Mouse (Mus musculus) thymus, postnatal 36 days (tissue): Measurements from ENCODE around the gene AC134908.4.
"Not testable (repeated sequence)": the region's sequence is repeated elsewhere in the genome, so short reads cannot be mapped to it uniquely, and the experiment has no call there.

Source experiments
- DNase-seq, 2 experiments: peaks; one replicate each; pipeline ENCODE4 v3.0.0; 2022; ENCODE audit warnings: mixed read lengths in 2 of 2

The AC134908.4 gene

DNA sequence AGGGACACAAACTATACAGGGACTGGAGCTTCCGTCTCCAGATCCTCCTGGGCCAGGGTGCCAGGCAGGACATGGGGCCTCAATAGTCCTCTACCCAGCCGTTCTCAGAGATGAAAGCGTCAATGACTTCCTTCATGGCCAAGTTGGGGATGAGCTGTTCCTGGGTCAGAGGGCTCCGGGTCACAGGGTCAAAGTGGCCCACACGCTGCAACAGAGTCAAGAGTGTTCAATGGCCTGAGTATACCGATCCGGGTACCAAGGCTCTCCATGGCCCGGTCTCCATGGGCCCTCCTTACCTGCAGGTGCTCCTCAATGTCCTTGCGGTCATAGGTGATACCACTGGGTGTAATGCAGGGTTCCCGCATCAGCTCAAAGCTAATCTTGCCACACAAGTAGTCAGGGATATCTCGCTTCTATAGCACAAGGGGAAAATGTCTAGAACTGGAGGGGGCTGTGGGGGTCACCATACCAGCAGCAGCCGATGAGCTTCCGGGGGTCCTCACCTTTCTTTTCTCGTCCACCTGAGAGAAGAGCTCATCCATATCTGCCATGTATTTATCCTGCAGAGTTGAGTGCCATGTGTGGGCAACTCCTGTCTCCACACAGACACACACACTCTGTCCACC lies 35.5 kb upstream of the AC134908.4 start:
- peak in 1 of 2 experiments; percentile 16 for DNase-seq

DNA sequence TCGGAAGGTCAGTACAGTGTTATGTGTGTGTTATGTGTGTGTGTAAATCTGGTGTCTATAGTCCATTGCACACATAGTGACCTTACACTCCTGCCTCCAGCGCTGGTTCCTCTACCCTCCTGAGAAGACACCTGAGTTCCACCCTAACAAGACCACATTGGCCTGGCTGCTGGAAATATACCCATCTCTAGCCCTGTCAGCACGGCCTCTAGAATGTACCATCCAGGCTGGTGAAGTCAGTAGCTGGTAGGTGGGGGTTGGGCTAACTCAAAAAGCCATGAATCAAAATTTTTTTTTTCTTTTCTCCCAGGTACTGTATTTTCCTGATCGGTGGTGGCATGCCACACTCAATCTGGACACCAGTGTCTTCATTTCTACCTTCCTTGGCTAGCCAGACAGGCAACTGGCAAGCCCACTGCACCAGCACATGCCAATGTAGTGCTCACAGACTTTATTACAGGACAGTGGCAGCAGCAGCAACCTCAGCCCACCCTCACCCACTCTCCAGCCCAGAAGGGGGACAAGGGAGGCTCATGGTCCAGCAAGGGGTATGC lies 34.8 kb upstream of the AC134908.4 start:
- no peak for DNase-seq

GRCm38 (mm10) chr17:25829558-25830017 lies 34.1 kb upstream of the AC134908.4 start:
- DNase-seq, result peak in 1 of 2 experiments; percentile 18

GRCm38 (mm10) chr17:25828712-25829557 lies 33.5 kb upstream of the AC134908.4 start, which contains the start of gene Jmjd8:
TSS of gene Jmjd8 (plus strand) at chr17:25828867.
- DNase-seq, result peak; percentile 73 to 77

- DNase-seq, result peak in 1 of 2 experiments; percentile 53
Observed at GRCm38 (mm10) chr17:25828223-25828594, 32.8 kb upstream of the AC134908.4 start.

DNA sequence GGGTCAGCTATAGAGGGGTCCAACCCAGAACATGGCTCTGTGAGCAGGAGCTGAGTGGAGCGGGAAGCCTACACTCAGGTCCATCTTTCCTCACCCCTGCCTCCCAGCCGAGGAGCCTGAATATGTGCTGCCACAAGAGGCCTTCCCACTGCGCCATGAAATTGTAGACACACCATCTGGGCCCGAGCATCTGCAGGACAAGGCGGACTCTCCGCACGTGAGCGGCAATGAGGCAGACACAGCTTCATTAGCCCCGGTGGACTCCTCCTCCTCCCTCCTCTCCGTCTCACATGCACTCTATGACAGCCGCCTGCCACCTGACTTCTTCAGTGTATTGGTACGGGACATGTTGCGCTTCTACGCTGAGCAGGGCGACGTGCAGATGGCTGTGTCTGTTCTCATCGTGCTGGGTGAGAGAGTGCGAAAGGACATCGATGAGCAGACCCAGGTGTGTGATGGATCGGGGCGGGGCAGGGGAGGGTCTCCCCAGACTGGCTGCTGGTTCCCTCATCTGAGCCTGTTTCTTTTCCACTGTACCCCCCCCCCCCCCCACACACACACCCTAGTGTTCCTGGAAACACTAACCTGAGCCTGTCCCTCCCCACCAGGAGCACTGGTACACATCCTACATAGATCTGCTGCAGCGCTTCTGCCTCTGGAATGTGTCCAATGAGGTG lies 32.2 kb upstream of the AC134908.4 start:
- DNase-seq, result no peak

DNA sequence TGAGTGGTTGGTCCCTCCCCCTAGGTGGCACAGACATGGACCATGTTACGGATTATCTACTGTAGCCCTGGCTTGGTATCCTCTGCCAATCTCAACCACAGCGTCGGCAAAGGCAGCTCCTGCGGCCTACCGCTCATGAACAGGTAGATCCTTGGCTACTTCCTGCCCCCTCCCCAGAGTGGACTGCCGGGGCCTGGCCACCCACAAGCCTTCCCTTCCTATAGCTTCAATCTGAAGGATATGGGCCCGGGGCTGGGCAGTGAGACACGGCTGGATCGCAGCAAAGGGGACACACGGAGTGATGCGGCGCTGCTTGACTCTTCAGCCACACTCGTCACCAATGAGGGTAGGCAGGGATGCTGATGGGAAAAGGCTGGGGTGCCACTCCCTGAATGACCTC lies 31.6 kb upstream of the AC134908.4 start:
- no peak for DNase-seq

- no peak for DNase-seq
Observed at GRCm38 (mm10) chr17:25825984-25826570, 30.6 kb upstream of the AC134908.4 start.

- no peak for DNase-seq
Observed at GRCm38 (mm10) chr17:25825311-25825710, 29.9 kb upstream of the AC134908.4 start.

GRCm38 (mm10) chr17:25824362-25825142 lies 29.1 kb upstream of the AC134908.4 start:
- DNase-seq, result no peak

- peak; percentile 73 to 75 for DNase-seq
Observed at GRCm38 (mm10) chr17:25823452-25823851, 28.0 kb upstream of the AC134908.4 start, which contains the start of gene Wdr24. TSS of gene Wdr24 (plus strand) at chr17:25823627.

DNA sequence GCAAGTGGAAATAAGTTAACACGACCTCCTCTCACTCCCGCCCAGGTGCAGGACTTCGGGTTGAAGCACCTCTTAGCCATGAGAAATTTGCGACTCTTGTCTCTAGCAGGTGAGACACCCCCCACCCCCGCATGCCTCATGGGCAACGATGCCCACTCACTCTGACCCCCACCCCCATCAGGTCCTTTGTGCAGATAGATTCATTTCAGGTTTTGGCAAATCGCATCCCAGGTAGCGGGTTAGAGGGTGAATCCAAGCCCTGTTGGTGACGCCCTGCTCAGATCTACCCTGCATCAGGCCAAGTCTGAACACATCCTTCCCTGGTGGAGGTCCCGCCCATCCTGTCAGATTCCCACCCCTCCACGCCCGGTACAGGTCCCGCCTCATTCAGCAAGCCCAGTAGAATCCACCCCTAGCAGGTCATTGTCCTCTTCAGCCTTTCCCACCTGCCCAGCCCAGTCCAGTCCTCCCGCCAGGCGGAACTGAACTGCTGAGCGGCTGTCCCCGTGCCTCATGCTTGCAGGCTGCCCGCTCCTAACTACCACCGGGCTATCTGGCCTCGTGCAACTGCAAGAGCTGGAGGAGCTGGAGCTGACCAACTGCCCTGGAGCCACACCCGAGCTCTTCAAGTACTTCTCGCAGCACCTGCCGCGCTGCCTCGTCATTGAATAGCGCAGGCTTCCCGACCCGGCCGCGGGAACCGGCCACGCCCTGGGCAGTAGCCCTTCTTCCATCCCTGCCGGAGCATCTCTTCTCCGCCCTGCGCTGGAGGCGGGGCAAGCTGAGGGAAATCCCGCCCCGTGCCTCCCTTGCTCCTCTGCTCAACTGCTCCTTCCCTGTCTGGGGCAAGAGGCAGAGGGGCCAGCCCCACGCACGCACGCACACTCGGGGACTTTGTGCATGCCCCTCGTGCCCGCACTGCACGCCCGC lies 23.7 kb upstream of the AC134908.4 start:
- DNase-seq, result peak in 1 of 2 experiments; percentile 11

- no peak for DNase-seq
Observed at GRCm38 (mm10) chr17:25817662-25818061, 22.2 kb upstream of the AC134908.4 start.

DNA sequence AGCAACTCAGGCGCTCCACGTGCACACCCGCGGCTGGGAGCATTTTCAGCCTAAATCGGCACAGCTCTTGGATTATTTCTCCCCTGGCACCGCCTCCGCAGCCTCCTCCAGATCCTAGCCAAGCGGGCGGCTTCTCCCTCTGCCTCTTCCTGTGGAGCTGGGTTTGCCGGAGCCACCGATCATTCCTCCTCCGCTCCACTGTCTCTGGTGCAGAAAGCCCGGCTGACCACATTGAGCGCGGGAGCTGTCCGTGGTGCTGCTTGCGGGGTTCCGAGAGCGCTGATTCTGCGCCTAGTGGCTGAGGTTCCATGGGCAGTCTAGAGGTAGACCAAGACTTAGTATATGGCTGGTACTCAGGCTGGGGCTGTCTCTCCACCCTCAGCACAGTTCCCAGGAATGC lies 18.0 kb upstream of the AC134908.4 start:
- peak; percentile 72 to 79 for DNase-seq

GRCm38 (mm10) chr17:25810890-25811289 lies 15.4 kb upstream of the AC134908.4 start:
- no peak for DNase-seq

DNA sequence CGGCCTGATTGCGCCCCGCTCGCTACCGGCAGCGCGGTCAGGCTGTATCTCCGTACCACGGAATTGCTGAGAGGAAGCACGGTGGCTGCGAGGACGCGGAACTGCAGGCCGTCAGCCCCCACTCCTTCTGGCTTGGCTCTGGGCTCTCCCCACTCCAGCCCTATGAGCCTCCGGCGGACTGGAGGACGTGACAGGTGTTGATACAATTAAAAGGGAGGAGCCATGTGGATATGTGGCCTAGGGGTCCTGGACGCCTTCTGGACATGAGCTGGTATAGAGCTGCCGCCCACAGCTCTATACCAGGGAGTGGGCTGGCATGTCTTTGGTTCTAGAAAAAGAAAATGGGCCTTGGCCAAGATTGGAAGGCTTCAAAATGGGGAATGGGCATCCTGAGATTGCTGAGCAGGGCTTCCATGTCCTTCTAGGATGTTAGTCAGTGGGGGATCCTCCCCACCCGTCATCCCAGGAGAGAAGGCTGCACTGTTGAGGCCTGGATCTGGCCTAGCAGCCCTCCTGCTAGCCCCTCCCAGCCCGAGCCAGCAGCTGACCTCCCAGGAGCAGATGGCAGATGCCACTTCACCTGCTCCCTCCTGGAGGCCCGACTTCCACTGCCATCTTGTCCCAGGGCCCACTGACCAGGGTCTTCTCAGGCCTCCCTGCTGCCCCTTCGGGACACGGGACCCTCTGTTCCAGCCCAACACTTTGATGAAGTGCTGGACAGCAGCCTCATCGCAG lies 14.3 kb upstream of the AC134908.4 start:
- DNase-seq, result no peak

DNA sequence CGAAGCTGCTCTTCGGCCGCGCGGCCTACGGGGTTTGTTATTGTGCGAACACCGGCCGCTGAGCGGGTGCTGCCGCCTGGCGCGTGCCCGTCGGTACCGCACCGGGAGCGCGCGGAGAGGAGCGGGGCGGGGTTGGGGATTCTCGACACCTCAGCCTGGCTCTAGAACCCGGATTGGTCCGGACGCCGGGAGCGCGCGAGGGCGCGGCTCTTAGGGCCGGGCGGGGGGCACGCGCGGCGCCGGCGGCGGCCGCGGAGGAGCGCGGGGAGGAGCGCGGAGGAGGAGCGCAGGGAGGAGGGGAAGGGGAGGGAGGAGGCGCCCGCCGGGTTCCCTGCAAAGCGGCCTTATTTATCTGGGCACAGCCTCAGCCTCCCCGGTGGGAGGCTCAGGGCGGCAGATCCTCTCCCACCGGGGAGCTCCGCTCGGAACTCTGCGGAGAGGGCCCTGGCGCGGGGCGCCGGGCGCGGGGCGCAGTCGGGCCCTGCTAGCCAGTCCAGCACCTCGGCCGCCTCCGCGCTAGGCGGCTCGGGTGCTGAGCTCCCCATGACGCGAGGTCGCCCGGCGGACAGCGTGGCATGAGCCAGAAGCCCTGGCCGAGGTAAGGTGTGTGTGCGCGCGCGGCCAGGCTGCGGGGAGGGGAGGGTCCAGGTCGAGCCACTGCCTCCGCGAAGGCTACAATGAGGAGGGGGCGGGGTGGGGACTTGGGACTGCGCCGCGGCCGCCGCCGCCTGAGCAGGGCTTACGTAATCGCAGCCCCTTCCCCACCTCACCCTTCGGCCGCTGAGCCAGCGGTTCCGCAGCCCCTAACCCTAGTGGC lies 13.5 kb upstream of the AC134908.4 start, which contains the start of gene Fbxl16:
TSS of gene Fbxl16 (plus strand) at position 297 of the 817 bp plus-strand sequence.
- peak in 1 of 2 experiments; percentile 28 for DNase-seq

GRCm38 (mm10) chr17:25808028-25808427 lies 12.6 kb upstream of the AC134908.4 start:
- DNase-seq, result no peak

GRCm38 (mm10) chr17:25807452-25807851 lies 12.0 kb upstream of the AC134908.4 start:
- DNase-seq, result not testable (repeated sequence)
